Mouse (Mus musculus): Measurements from ENCODE around the gene Ankrd39.

DNA sequence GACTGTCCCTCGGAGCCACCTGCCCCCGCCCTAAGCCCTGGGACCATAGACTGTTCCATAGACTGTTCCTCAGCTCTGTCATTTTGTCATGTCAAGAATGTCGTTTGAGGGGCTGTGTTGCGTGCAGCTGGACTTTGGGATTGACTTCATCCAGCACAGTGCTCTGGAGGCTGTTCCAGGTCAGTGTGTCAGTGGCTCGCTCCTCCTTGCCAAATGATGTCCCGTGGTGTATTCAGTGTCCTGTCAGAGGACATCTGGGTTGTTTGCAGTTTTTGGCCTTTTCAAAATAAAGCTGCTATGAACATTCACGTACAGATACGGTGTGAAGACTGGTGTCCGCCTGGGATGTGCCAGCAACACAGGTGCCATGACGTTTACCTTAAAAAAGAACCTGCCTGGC is 20.3 kb downstream of the Ankrd39 start:
- no peak for TF ChIP-seq CTCF (conservative IDR thresholded peaks at IDR 0.05; ENCODE audit: low read length)
- no peak for TF ChIP-seq POU5F1 (IDR thresholded peaks at IDR 0.05; ENCODE audit: borderline replicate concordance, low read length)
- TF ChIP-seq NANOG (IDR thresholded peaks at IDR 0.05; ENCODE audit: borderline replicate concordance, low read length): no peak
